Mouse (Mus musculus) midbrain, embryonic 13.5 days (tissue): ENCODE data around the gene Ube2d1. TPM values are rescaled to one million over a fixed set of nuclear protein-coding genes. Genes with fewer than 3 reads are reported as not detected.

Experiments
- polyA plus RNA-seq: library from polyadenylated mRNA; unstranded; fragments of >200 nt; fragmentation: Nextera tagmentation; extraction: Ambion mirVana; gene quantifications from 2 replicates; pipeline ENCODE4 v1.2.1, GENCODE M21; 2015

The Ube2d1 gene
- polyA plus RNA-seq, 1 experiment from 2014 or later = 173 TPM

Other genes with a start within 250 kb of the Ube2d1 start
- 3.4 and 3.7 TPM in 2 replicates for gene Bicc1, start 125.6 kb downstream of the Ube2d1 start, polyA plus RNA-seq
- gene Tfam, start 47.0 kb downstream of the Ube2d1 start, polyA plus RNA-seq = 57.9 and 58.5 TPM in 2 replicates
- 222 and 228 TPM in 2 replicates for gene Cisd1, start 59.7 kb upstream of the Ube2d1 start, polyA plus RNA-seq
- gene Ipmk, start 62.5 kb upstream of the Ube2d1 start, polyA plus RNA-seq = 16.3 and 17.7 TPM in 2 replicates